Mouse (Mus musculus) CH12F3 (cell line): Measurements from ENCODE around the gene Slc16a5.

Source experiments
- in situ Hi-C: fragments of 300-500 bp; cut with MboI; formaldehyde crosslinking; loops from 2 replicates; pipeline ENCODE4 v1.14.3; 2020; ENCODE audit warnings: low sequenced_read_pairs

Gene Slc16a5

GRCm38 (mm10) chr11:115513271-115514237, 51.3 kb downstream of the Slc16a5 start:
- in situ Hi-C loops, result no loop called here

- in situ Hi-C loops, result no loop called here
Measured at GRCm38 (mm10) chr11:115514238-115514663, 52.0 kb downstream of the Slc16a5 start, which contains the start of gene Jpt1. TSS of gene Jpt1 (minus strand) at chr11:115514387.

GRCm38 (mm10) chr11:115515021-115515420, 52.7 kb downstream of the Slc16a5 start:
- in situ Hi-C loops, result no loop called here

GRCm38 (mm10) chr11:115516942-115517341, 54.7 kb downstream of the Slc16a5 start:
- in situ Hi-C loops, result no loop called here

GRCm38 (mm10) chr11:115518693-115519092, 56.4 kb downstream of the Slc16a5 start:
- in situ Hi-C loops, result no loop called here

GRCm38 (mm10) chr11:115519581-115519980, 57.3 kb downstream of the Slc16a5 start:
- in situ Hi-C loops, result no loop called here

GRCm38 (mm10) chr11:115520218-115520617, 57.9 kb downstream of the Slc16a5 start:
- in situ Hi-C loops, result no loop called here

GRCm38 (mm10) chr11:115521080-115521479, 58.8 kb downstream of the Slc16a5 start:
- in situ Hi-C loops, result no loop called here

GRCm38 (mm10) chr11:115522238-115522637, 60.0 kb downstream of the Slc16a5 start:
- in situ Hi-C loops, result no loop called here

GRCm38 (mm10) chr11:115522703-115523102, 60.4 kb downstream of the Slc16a5 start:
- in situ Hi-C loops, result no loop called here
